ENCODE assay signal across 7 mouse cellular contexts in genomic region chr6:103816396-103816795, GRCm38 (mm10).
DNase-seq lines count a peak whose midpoint lies in the region; TF ChIP-seq lines count a peak whose summit lies in the region.
"Not testable (repeated sequence)": the region's sequence is repeated elsewhere in the genome, so short reads cannot be mapped to it uniquely, and the experiment has no call there.

No protein-coding gene starts in this region.

- not testable (repeated sequence) for TF ChIP-seq CTCF in MEL (IDR thresholded peaks at IDR 0.05 in 2 of 3, conservative IDR thresholded peaks at IDR 0.05 in 1 of 3; ENCODE audit: control insufficient read depth in 1 of 3, insufficient read depth in 1 of 3, low read depth in 2 of 3, low read length in 3 of 3, poor library complexity in 1 of 3, severe bottlenecking in 1 of 3)

- H3K27ac ChIP-seq in MEL (ENCODE audit: control insufficient read depth, low read depth, low read length) = not testable (repeated sequence)

- not testable (repeated sequence) for H3K9ac ChIP-seq in MEL (ENCODE audit: control insufficient read depth, low read depth, low read length, poor library complexity, severe bottlenecking)

- not testable (repeated sequence) for TF ChIP-seq RAD21 in MEL (IDR thresholded peaks at IDR 0.05; ENCODE audit: low read depth, low read length)

- H3K9me3 ChIP-seq in MEL (replicated peaks; ENCODE audit: insufficient read depth, low read length) = not testable (repeated sequence)

- TF ChIP-seq EP300 in MEL (IDR thresholded peaks at IDR 0.05; ENCODE audit: low read depth in 1 of 2, low read length in 2 of 2) = not testable (repeated sequence)

- H3K79me2 ChIP-seq in MEL (ENCODE audit: control insufficient read depth, insufficient read depth, low read length, poor library complexity) = not testable (repeated sequence)

- peak; percentile 5 for DNase-seq in 416B (ENCODE audit: low read depth)
- peak; percentile 31 for DNase-seq in A20 (ENCODE audit: low read depth, low spot score)
- peak; percentile 71 for DNase-seq in ES-CJ7 (ENCODE audit: low read depth, low spot score)
- DNase-seq in MEL (ENCODE audit: low read depth, low spot score) = peak; percentile 3
- DNase-seq in R1 (ENCODE audit: low read depth, low spot score) = peak; percentile 95
- peak; percentile 50 for DNase-seq in ZHBTc4 (ENCODE audit: low read depth, low spot score)
- DNase-seq in embryo, embryonic 10 days (ENCODE audit: low spot score) = peak; percentile 18

- not testable (repeated sequence) for TF ChIP-seq POLR2A in MEL (IDR thresholded peaks at IDR 0.05; ENCODE audit: control insufficient read depth in 1 of 2, insufficient read depth in 1 of 2, low read depth in 1 of 2, low read length in 2 of 2, poor library complexity in 1 of 2)

- not testable (repeated sequence) for H3K36me3 ChIP-seq in MEL (ENCODE audit: control insufficient read depth in 1 of 2, insufficient read depth in 2 of 2, low read length in 2 of 2)

- not testable (repeated sequence) for H3K27me3 ChIP-seq in MEL (ENCODE audit: control insufficient read depth in 1 of 2, insufficient read depth in 2 of 2, low read length in 2 of 2)

- H3K4me1 ChIP-seq in MEL (ENCODE audit: control insufficient read depth in 1 of 2, insufficient read depth in 2 of 2, low read length in 2 of 2) = not testable (repeated sequence)

- not testable (repeated sequence) for H3K4me3 ChIP-seq in MEL (ENCODE audit: control insufficient read depth in 1 of 2, insufficient read depth in 1 of 2, low read depth in 2 of 2, low read length in 2 of 2)

Comparison
In these comparisons a context has a peak if more than half of its experiments do, and no peak if none do; other contexts are left out.
1. DNase-seq: peak in every context shown above with its lines; median percentile 95 in R1; 71 in ES-CJ7; 50 in ZHBTc4; 31 in A20; 18 in embryo, embryonic 10 days; 5 in 416B; 3 in MEL.